Mouse (Mus musculus) cerebellum, postnatal 10 days (tissue): Measurements from ENCODE around the gene Fhl3.
A peak's percentile ranks its signal among the peaks of the same experiment; 100 is the strongest.
"Not testable (repeated sequence)": the region's sequence is repeated elsewhere in the genome, so short reads cannot be mapped to it uniquely, and the experiment has no call there.

Experiments
- DNase-seq, 2 experiments: peaks; one replicate each; pipeline ENCODE4 v3.0.0; 2021; ENCODE audit warnings: mixed read lengths in 2 of 2

Fhl3 gene

GRCm38 (mm10) chr4:124710776-124711291, 10.3 kb downstream of the Fhl3 start:
- peak; percentile 59 to 64 for DNase-seq

- no peak for DNase-seq
Observed at GRCm38 (mm10) chr4:124712618-124713017, 12.1 kb downstream of the Fhl3 start.

GRCm38 (mm10) chr4:124713850-124714249, 13.3 kb downstream of the Fhl3 start:
- not testable (repeated sequence) for DNase-seq

- DNase-seq: peak; percentile 95 to 97
Observed at GRCm38 (mm10) chr4:124714545-124715481, 14.3 kb downstream of the Fhl3 start, which contains the start of gene Sf3a3. Gene Sf3a3 (plus strand): TSS chr4:124714776.

- no peak for DNase-seq
Observed at GRCm38 (mm10) chr4:124719101-124719500, 18.6 kb downstream of the Fhl3 start.

- DNase-seq: no peak
Observed at GRCm38 (mm10) chr4:124726121-124726520, 25.6 kb downstream of the Fhl3 start.

GRCm38 (mm10) chr4:124736952-124737351, 36.5 kb downstream of the Fhl3 start:
- no peak for DNase-seq

- DNase-seq: no peak
Observed at GRCm38 (mm10) chr4:124737486-124737885, 37.0 kb downstream of the Fhl3 start.

- DNase-seq: no peak
Observed at GRCm38 (mm10) chr4:124738013-124738412, 37.5 kb downstream of the Fhl3 start.

- DNase-seq: no peak
Observed at GRCm38 (mm10) chr4:124738783-124739182, 38.3 kb downstream of the Fhl3 start.

- DNase-seq: peak; percentile 88 to 91
Observed at GRCm38 (mm10) chr4:124741376-124742343, 41.2 kb downstream of the Fhl3 start, which contains the start of gene Inpp5b. Gene Inpp5b (plus strand): TSS chr4:124741850.

GRCm38 (mm10) chr4:124742839-124743238, 42.3 kb downstream of the Fhl3 start:
- no peak for DNase-seq

GRCm38 (mm10) chr4:124746577-124746976, 46.1 kb downstream of the Fhl3 start:
- no peak for DNase-seq

- DNase-seq: no peak
Observed at GRCm38 (mm10) chr4:124747851-124748250, 47.4 kb downstream of the Fhl3 start.

- DNase-seq: peak; percentile 99
Observed at GRCm38 (mm10) chr4:124751300-124752250, 51.1 kb downstream of the Fhl3 start.

- DNase-seq: no peak
Observed at GRCm38 (mm10) chr4:124752281-124753199, 52.0 kb downstream of the Fhl3 start.

- DNase-seq: no peak
Observed at GRCm38 (mm10) chr4:124755526-124755925, 55.0 kb downstream of the Fhl3 start.
